Comparison of ENCODE assay signal across 8 mouse cellular contexts in genomic region chr15:50997209-50997763, GRCm38 (mm10).
DNase-seq lines count a peak whose midpoint lies in the region; ATAC-seq and TF ChIP-seq lines count a peak whose summit lies in the region.

No protein-coding gene starts in this region.

- no peak overlapping the region for H3K27ac ChIP-seq in lung, postnatal 0 days (ENCODE audit: low read length)

- DNase-seq in retina, postnatal 1 day, result peak; percentile 6
- no peak for DNase-seq in retina, embryonic 14.5 days (ENCODE audit: low spot score)
- DNase-seq in cerebellum, postnatal 36 days, result peak; percentile 73 to 76
- DNase-seq in gastrocnemius, postnatal 36 days, result peak; percentile 11 to 17
- DNase-seq in kidney, adult 9 months, result peak; percentile 95
- peak; percentile 13 for DNase-seq in lung, postnatal 0 days (ENCODE audit: low spot score)
- DNase-seq in right cerebral cortex, postnatal 14 days, result peak; percentile 62
- no peak for DNase-seq in c-Kit-positive CD71-positive TER-119-positive erythroid progenitor cells, embryonic 14.5 days (ENCODE audit: low spot score)

- no peak overlapping the region for H3K4me3 ChIP-seq in lung, postnatal 0 days (ENCODE audit: low read depth, low read length)

- no peak overlapping the region for H3K9ac ChIP-seq in lung, postnatal 0 days (replicated peaks; ENCODE audit: low read depth)

- no peak for TF ChIP-seq EP300 in lung, postnatal 0 days (IDR thresholded peaks at IDR 0.05)

- no peaks in the 10 kb centered on the region for H3K9me3 ChIP-seq in lung, postnatal 0 days (ENCODE audit: low read length)

- intact Hi-C loops in gastrocnemius, postnatal 36 days (cut with DNase I), result no loop called here

- no peak overlapping the region for H3K4me2 ChIP-seq in lung, postnatal 0 days (replicated peaks; ENCODE audit: low read depth, low read length)

- H3K36me3 ChIP-seq in lung, postnatal 0 days (ENCODE audit: insufficient read depth, low read length), result no peaks in the 10 kb centered on the region

- H3K4me1 ChIP-seq in lung, postnatal 0 days (ENCODE audit: insufficient read depth, low read depth, low read length), result no peaks in the 10 kb centered on the region

- ATAC-seq in lung, postnatal 0 days, result no peak; the same call in 1 of the 2 replicates

- WGBS in lung, postnatal 0 days, result 65% methylated on average over 11 of the region's 11 CpGs

- no peak for TF ChIP-seq CTCF in lung, postnatal 0 days (IDR thresholded peaks at IDR 0.05)

- H3K27me3 ChIP-seq in lung, postnatal 0 days (replicated peaks; ENCODE audit: insufficient read depth, low read length), result no peaks in the 10 kb centered on the region

Comparison
In these comparisons a context has a peak if more than half of its experiments do, and no peak if none do; other contexts are left out.
1. DNase-seq: peak in retina, postnatal 1 day (single experiment), cerebellum, postnatal 36 days (2 of 2), gastrocnemius, postnatal 36 days (2 of 2), kidney, adult 9 months (single experiment), lung, postnatal 0 days (single experiment) and right cerebral cortex, postnatal 14 days (single experiment); none in retina, embryonic 14.5 days (single experiment) and c-Kit-positive CD71-positive TER-119-positive erythroid progenitor cells, embryonic 14.5 days (single experiment).